Mouse (Mus musculus) cerebellum, adult 2 months (tissue): ENCODE results near the gene Plek2.

ENCODE experiments used
- CTCF ChIP-seq: fragments of 200-500 bp; IDR thresholded peaks from 2 replicates; pipeline ENCODE4 v1.5.1; 2011; ENCODE audit warnings: low read depth, mild to moderate bottlenecking, control low read depth, low read length, moderate library complexity, borderline replicate concordance; ENCODE audit not compliant: insufficient read depth
- POLR2A ChIP-seq: fragments of 200-500 bp; IDR thresholded peaks from 2 replicates; pipeline ENCODE4 v1.6.1; 2011; ENCODE audit warnings: low read length, control low read depth, borderline replicate concordance; ENCODE audit not compliant: insufficient read depth

DNA sequence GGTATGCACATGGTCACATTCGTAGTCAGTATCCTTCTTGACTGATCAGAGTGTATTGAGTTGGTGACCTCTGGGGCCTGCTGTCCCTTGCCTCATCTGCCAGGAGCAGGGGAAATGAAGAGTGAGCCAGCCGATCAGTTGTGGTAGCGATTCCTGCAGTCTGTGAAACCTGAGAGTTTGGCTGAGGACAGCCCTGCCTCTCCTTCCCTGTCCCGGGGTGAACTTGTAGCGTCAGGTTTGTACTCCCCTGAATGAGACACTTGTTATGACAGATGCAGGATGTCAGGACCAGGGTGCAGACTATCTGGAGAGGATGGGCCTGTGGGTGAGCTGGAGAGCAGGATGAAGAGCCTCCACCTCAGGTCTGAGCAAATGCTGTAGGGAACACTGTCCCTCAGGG lies 40.9 kb upstream of the Plek2 start:
- TF ChIP-seq POLR2A (no peak), CTCF (no peak)
